Mouse (Mus musculus): ENCODE results near the gene Gm20843. TPM values are rescaled to one million over a fixed set of nuclear protein-coding genes. Genes with fewer than 3 reads are reported as not detected.
"Not testable (repeated sequence)": the region's sequence is repeated elsewhere in the genome, so short reads cannot be mapped to it uniquely, and the experiment has no call there.

The Gm20843 gene
- total RNA-seq (2015), result not detected in 2 replicates
- not detected in 2 replicates for total RNA-seq (2017)

GRCm38 (mm10) chrY:72247018-72247417 is at the start of gene Gm20843:
Gm20843 (minus strand) TSS chrY:72247118.
- ATAC-seq (ENCODE audit: poor library complexity, severe bottlenecking), result not testable (repeated sequence)

Measured in megakaryocyte, adult 5-6 weeks (primary cell).